Mouse (Mus musculus) fibroblast of lung, adult 2 months (primary cell): Measurements from ENCODE around the gene Pcbp4.

ENCODE experiments used
- DNase-seq: peaks from one replicate; pipeline ENCODE4 v3.0.0-alpha.2; 2011; ENCODE audit warnings: low read depth

Pcbp4 gene

GRCm38 (mm10) chr9:106453271-106454070 lies at the start of gene Pcbp4:
Gene Pcbp4, plus strand, starts transcription at chr9:106453291.
- no peak for DNase-seq

DNA sequence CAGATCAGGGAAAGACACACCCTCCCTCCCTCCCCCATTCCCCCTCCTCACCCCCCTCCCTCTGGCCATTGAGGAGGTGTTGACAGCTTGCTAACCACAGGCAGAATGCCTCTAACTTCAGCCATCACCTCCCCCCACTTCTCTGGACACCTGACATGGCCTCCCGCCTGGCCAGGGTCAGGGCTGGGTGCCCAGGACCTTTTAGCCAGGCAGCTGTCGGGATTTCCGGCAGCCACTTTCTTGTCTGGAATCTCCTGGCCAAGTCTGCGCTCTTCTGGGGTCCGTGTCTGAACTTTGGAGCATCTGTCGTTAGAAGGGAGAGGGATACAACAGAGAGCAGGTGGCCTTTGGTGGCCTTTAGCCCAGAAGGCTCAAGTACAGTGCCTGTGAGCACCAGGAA lies 47.8 kb upstream of the Pcbp4 start:
- DNase-seq, result peak; percentile 59

DNA sequence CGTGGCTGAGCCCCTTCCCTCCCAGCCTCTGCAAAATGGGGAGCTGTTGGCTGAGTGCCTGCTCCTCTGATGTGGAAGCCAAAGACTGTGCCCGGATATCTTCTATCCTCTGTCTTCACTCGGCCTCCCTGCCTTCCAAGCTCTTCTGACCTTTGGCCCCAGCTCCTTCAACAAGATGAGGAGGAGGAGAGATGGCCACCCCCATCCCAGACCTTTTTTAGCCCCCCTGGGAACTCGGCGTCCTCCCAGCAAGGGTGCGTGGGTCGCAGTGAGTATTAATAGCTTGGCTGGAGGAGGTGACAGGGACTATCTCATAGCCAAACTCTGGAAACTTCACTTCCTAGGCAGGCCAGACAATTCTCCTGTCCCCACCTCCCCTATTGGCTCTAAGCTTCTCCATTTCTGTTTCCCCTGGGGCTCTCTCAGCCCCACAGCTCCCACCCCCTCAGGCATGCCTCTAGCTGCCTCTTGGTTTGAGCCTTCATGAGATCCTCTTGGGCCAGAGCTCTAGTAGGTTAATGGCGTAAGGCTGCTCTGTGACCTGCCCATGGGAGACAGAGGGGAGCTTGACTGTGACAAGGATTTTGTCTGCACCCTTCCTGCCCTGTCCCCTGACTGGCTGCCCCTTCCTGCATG lies 46.5 kb upstream of the Pcbp4 start:
- no peak for DNase-seq

DNA sequence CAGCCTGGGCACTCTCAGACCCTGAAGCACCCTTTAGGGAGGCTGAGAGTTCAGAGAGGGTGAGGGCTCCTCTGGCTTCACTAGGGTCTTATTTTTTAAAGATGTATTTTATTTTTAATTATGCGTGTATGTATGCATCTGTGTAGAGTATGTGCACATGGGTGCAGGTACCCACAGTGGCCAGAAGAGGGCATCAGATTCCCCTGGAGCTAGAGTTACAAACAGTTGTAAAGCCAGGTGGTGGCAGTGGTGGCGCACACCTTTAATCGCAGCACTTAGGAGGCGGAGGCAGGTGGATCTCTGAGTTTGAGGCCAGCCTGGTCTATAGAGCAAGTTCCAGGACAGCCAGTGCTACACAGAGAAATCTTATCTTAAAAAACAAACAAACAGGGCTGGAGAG lies 44.0 kb upstream of the Pcbp4 start:
- no peak for DNase-seq

GRCm38 (mm10) chr9:106410086-106410650 lies 42.9 kb upstream of the Pcbp4 start:
- DNase-seq, result no peak

DNA sequence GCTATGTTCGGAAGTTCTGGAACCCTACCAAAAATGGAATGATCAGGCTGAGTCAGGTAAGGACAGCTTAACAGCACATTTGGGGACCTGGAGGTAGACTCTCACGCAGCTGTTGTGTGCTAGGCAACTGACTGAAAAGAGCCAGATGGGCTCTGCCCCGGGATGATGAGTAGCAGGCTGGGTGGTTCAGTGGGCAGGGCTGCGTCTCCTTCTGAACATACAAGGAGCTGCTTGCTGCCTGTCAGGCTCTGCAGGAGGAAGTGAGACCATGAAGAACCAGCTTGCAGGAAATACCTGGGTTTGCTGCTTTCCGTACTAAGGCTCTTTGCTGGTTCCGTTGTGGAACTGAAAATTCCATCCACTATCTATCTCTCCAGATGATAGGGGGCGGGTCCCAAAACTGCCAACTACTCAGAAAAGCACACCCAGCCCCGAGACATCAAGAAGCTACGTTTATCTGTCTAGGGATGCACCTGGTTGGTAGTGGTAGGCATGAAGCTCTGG lies 41.9 kb upstream of the Pcbp4 start:
- DNase-seq, result no peak

- DNase-seq, result no peak
Measured at GRCm38 (mm10) chr9:106411729-106412128, 41.4 kb upstream of the Pcbp4 start.

DNA sequence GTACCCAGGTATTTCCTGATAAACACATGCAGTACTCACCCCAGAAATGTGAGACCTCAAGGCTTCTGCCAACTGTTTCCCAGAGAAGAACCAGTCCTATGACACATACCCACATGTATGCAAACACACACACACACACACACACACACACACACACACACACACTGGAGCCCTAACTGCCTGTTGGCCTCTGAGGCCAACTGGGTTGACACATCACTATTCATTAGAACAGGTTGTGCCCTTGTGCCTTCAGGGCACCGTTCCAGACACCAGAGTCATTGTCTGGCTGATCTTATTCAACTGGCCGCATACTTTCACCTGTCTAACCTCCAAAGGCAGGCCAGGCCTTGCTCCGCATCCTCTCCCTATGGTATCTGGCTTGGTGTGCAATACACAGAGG lies 40.9 kb upstream of the Pcbp4 start:
- DNase-seq, result no peak

- DNase-seq, result no peak
Measured at GRCm38 (mm10) chr9:106413606-106414005, 39.5 kb upstream of the Pcbp4 start.

GRCm38 (mm10) chr9:106416826-106417225 lies 36.3 kb upstream of the Pcbp4 start:
- DNase-seq, result no peak

- DNase-seq, result no peak
Measured at GRCm38 (mm10) chr9:106417841-106418625, 35.1 kb upstream of the Pcbp4 start.

- DNase-seq, result no peak
Measured at GRCm38 (mm10) chr9:106420608-106421007, 32.5 kb upstream of the Pcbp4 start.

- DNase-seq, result no peak
Measured at GRCm38 (mm10) chr9:106421033-106421864, 31.8 kb upstream of the Pcbp4 start.

DNA sequence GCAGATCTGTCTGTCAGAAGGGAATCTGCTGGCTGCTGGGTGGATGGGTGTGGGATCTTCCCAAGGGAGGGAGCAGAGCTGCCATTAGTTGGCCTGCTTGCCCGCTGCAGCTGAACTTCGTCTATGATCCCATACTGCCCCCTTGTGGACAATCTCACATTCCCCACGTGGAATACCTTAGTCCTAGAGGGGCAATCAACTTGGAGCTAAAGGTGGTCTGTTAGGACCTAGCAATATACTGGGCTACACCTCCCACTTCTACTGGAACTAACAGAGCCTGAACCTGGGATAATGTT lies 31.3 kb upstream of the Pcbp4 start:
- no peak for DNase-seq

- DNase-seq, result no peak
Measured at GRCm38 (mm10) chr9:106428719-106429220, 24.3 kb upstream of the Pcbp4 start.

DNA sequence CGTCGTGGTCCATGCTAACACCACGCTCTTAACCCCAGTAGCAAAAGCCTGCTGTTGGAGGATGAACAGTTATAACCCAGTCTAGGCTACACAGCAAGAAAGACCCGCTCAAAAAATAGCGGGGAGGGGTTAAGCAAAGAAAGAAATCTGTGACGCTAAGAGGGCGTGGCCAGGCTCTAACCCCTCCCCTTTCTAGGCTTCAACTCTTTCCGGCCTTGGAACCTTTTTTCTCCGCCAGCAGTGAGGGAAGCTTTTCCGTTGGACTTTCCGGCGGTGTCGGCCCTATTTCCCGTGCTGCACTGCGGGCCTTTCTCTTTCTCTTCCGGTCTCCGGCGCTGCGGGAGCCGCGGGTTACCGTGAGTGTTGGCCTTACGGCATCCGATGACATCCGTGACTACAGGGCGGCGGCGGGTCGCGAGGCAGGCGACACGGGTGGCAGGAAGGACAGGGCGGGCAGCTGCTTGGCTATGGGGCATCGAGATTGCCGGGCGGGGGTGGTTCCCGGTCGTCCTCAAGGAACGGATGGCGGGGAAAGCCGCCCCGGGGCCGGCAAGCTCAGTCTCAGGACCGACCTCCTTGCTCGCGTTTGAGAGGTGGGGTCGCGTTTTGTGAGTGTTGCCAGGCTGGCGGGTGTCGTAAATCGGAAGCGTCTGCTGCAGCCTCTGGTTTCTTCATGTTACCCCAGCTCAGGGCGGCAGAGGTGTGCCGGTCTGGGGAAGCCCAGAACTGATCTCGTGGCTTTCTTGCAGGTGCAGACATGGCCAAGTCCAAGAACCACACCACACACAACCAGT lies 23.7 kb upstream of the Pcbp4 start, which contains the start of gene Rpl29:
Gene Rpl29 (plus strand): TSS at position 234 of the 794 bp plus-strand sequence.
- DNase-seq, result peak; percentile 86

GRCm38 (mm10) chr9:106430015-106430264 lies 23.2 kb upstream of the Pcbp4 start:
- no peak for DNase-seq

DNA sequence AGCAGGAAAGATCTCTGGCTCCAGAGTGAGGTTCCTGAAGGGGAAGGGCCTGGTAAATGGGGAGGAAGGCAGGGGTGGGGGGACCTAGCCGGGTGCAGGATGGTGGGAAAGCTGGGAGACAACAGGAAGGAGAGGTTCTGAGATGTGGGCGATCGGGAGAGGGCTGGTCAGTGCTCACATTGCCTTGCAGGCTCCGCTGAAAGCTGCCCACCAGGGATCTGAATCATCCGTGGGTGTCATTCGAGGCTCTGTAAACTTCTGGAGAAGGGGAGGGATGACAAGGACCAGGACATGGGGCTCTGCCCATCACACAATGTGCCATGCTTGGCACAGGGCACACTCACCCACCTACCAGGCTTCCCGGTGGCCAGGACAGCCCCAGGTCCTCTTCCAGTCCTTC lies 19.7 kb upstream of the Pcbp4 start:
- no peak for DNase-seq

DNA sequence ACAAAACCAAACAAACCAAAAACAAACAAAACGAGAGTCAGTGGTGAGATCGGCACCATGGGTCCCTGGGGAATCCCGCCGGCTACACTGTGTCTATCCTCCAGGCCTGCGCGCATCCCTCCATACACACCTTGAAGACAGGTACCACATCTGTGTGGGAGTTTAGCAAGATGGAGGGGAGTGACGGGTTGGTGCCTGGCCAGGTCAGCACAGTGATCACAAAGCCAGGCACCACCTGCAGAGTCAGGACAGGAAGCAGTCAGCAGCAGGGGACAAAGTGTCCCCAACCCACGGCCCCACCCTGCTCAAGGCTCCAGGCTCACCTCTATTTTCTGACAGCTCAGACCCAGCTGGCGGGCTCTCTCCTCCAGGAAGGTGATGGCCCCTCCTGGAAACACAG lies 16.5 kb upstream of the Pcbp4 start:
- no peak for DNase-seq

- no peak for DNase-seq
Measured at GRCm38 (mm10) chr9:106442680-106443079, 10.4 kb upstream of the Pcbp4 start.

- no peak for DNase-seq
Measured at GRCm38 (mm10) chr9:106444836-106445235, 8.3 kb upstream of the Pcbp4 start.
